In the genomic region with DNA sequence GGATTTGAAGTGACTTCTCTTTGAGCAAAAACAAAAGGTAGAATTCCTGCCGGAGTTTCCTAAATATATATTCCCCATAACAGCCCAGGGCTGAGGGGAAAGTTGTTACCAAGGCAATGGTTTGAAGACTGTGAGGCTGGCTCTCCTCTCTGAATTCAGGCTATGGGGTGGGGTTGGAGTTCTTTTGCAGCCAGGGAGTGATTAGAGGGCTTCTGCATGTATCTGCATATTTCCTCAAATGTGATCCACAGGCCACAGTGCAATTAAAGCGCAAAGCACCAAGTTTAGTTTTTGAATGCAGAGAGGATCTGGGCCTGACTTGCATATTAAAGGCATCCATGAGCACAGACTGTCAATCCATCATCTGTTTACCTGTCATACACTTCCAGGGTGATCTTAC, we compare ENCODE assay signal across 23 mouse cellular contexts. TPM values are rescaled to one million over a fixed set of nuclear protein-coding genes. Genes with fewer than 3 reads are reported as not detected.
DNase-seq lines count a peak whose midpoint lies in the region; ATAC-seq lines count a peak whose summit lies in the region.
"Had no signal": no experiment of that assay in that cellular context is flagged by ENCODE, and none has a peak within 500 bp of the region (broad histone marks: within the 10 kb centered on the region; RNA-seq: fewer than 3 reads in every experiment).

No protein-coding gene starts in this region.

- no peak overlapping the region for H3K4me3 ChIP-seq in midbrain, embryonic 13.5 days (replicated peaks)
- no peak overlapping the region for H3K4me3 ChIP-seq in midbrain, embryonic 10.5 days
- H3K4me3 ChIP-seq in forebrain, embryonic 16.5 days (replicated peaks; ENCODE audit: low read length) = no peak overlapping the region
- H3K4me3 ChIP-seq: embryonic facial prominence, embryonic 15.5 days; erythroblast, embryonic 14.5 days; gastrocnemius, adult 2 months; heart, embryonic 13.5 days; hindbrain, embryonic 15.5 days had no signal

- H3K4me2 ChIP-seq in midbrain, embryonic 13.5 days (replicated peaks) = no peak overlapping the region
- peak overlapping the region; percentile 18; the same call in 1 of the 2 replicates for H3K4me2 ChIP-seq in forebrain, embryonic 16.5 days (ENCODE audit: low read length)
- H3K4me2 ChIP-seq: embryonic facial prominence, embryonic 15.5 days; heart, embryonic 13.5 days had no signal

- WGBS in midbrain, embryonic 13.5 days = 60% methylated on average over 2 of the region's 2 CpGs
- 88% methylated on average over 2 of the region's 2 CpGs for WGBS in midbrain, embryonic 10.5 days
- WGBS in forebrain, embryonic 16.5 days = 23% methylated on average over 2 of the region's 2 CpGs

- no peak for ATAC-seq in midbrain, embryonic 13.5 days
- peak; percentile 61 for ATAC-seq in forebrain, embryonic 16.5 days
- ATAC-seq: inflammation-experienced regulatory T-cells, adult 6 months; intestine, postnatal 0 days had no signal

- peak; percentile 22 for DNase-seq in heart, adult 11 months
- no peak for DNase-seq in heart, postnatal 4 days
- DNase-seq in midbrain, embryonic 10.5 days (ENCODE audit: low spot score) = no peak
- DNase-seq in c-Kit-positive CD71-positive TER-119-positive erythroid progenitor cells, embryonic 14.5 days (ENCODE audit: low spot score) = no peak
- DNase-seq: adrenal gland, adult 2 months; adrenal gland, postnatal 25 days; cerebellum, adult 11 months; cerebellum, adult 8-10 months; cerebellum, postnatal 14 days; gastrocnemius, adult 2 months; gastrocnemius, postnatal 25 days; heart, postnatal 36 days had no signal

- no peaks in the 10 kb centered on the region for H3K27me3 ChIP-seq in midbrain, embryonic 13.5 days
- no peaks in the 10 kb centered on the region; the same call in 1 of the 2 replicates for H3K27me3 ChIP-seq in midbrain, embryonic 10.5 days (ENCODE audit: low read depth, poor library complexity, severe bottlenecking)
- no peaks in the 10 kb centered on the region for H3K27me3 ChIP-seq in forebrain, embryonic 16.5 days (replicated peaks; ENCODE audit: control insufficient read depth, insufficient read depth, low read length)
- H3K27me3 ChIP-seq: embryonic facial prominence, embryonic 15.5 days; heart, embryonic 13.5 days; hindbrain, embryonic 15.5 days had no signal

- H3K9ac ChIP-seq in midbrain, embryonic 13.5 days (replicated peaks) = no peak overlapping the region
- H3K9ac ChIP-seq in forebrain, embryonic 16.5 days (replicated peaks; ENCODE audit: low read depth, low read length) = no peak overlapping the region
- H3K9ac ChIP-seq: embryonic facial prominence, embryonic 15.5 days; heart, embryonic 13.5 days; hindbrain, embryonic 15.5 days had no signal

- no peaks in the 10 kb centered on the region for H3K36me3 ChIP-seq in midbrain, embryonic 13.5 days
- no peaks in the 10 kb centered on the region for H3K36me3 ChIP-seq in midbrain, embryonic 10.5 days
- H3K36me3 ChIP-seq in forebrain, embryonic 16.5 days (ENCODE audit: control insufficient read depth, insufficient read depth) = no peaks in the 10 kb centered on the region
- H3K36me3 ChIP-seq: embryonic facial prominence, embryonic 15.5 days; heart, embryonic 13.5 days; hindbrain, embryonic 15.5 days had no signal

- no peaks in the 10 kb centered on the region for H3K9me3 ChIP-seq in midbrain, embryonic 13.5 days
- H3K9me3 ChIP-seq in midbrain, embryonic 10.5 days (replicated peaks) = no peaks in the 10 kb centered on the region
- H3K9me3 ChIP-seq in forebrain, embryonic 16.5 days (ENCODE audit: control insufficient read depth, low read length) = no peaks in the 10 kb centered on the region
- H3K9me3 ChIP-seq: embryonic facial prominence, embryonic 15.5 days; heart, embryonic 13.5 days; hindbrain, embryonic 15.5 days had no signal

- H3K4me1 ChIP-seq in midbrain, embryonic 13.5 days (replicated peaks) = peaks cover 31% of the 10 kb centered on the region
- H3K4me1 ChIP-seq in midbrain, embryonic 10.5 days = peaks cover 29% of the 10 kb centered on the region
- peaks cover 20% of the 10 kb centered on the region for H3K4me1 ChIP-seq in forebrain, embryonic 16.5 days (replicated peaks; ENCODE audit: control insufficient read depth, insufficient read depth, low read length)
- H3K4me1 ChIP-seq: embryonic facial prominence, embryonic 15.5 days had no signal

- peak overlapping the region; percentile 75; the same call in 1 of the 2 replicates for H3K27ac ChIP-seq in midbrain, embryonic 13.5 days
- H3K27ac ChIP-seq in midbrain, embryonic 10.5 days (replicated peaks) = no peak overlapping the region
- peak overlapping the region; percentile 74; the same call in 1 of the 2 replicates for H3K27ac ChIP-seq in forebrain, embryonic 16.5 days (ENCODE audit: low read length)
- H3K27ac ChIP-seq: embryonic facial prominence, embryonic 15.5 days; gastrocnemius, adult 2 months; heart, embryonic 13.5 days; hindbrain, embryonic 15.5 days had no signal

RNA-seq across cellular contexts. Expression of a gene that starts 52.7 kb away (rescaled TPM):
- not detected for total RNA-seq in heart, postnatal 4 days (2021)
- 0.50 and 0.93 TPM in 2 replicates for polyA plus RNA-seq in midbrain, embryonic 13.5 days (2015; fragmentation: Nextera tagmentation; extraction: Ambion mirVana)
- polyA plus RNA-seq in midbrain, embryonic 10.5 days (2016; fragmentation: Nextera tagmentation; extraction: Ambion mirVana) = 0.15 and 0.29 TPM in 2 replicates
- polyA plus RNA-seq in forebrain, embryonic 16.5 days (2015; fragmentation: Nextera tagmentation; extraction: Ambion mirVana) = 0.19 TPM in 1 of 2 replicates, not detected in the other
- total RNA-seq: adrenal gland, postnatal 25 days; common myeloid progenitor, adult 5-6 weeks; gastrocnemius, adult 2 months; gastrocnemius, postnatal 25 days; granulocyte monocyte progenitor cell, adult 5-6 weeks; heart, postnatal 36 days had no signal
- polyA plus RNA-seq: adrenal gland, adult 2 months; embryonic facial prominence, embryonic 15.5 days; erythroblast, embryonic 14.5 days; heart, embryonic 13.5 days; heart, postnatal 0 days; inflammation-experienced regulatory T-cells, adult 6 months had no signal
